Mouse (Mus musculus) kidney, embryonic 15.5 days (tissue): ENCODE measurements at regions not wholly inside any gene's neighbourhood (a gene's known extent, or its start where the extent isn't known, plus 50 kb on each side); places are given as distances from the start of the nearest gene placed in this dataset.
A peak's percentile ranks its signal among the peaks of the same experiment; 100 is the strongest.

Experiments
- ATAC-seq: fragments of 200-750 bp; cut with Nextera tagmentation; replicated peaks from 2 replicates; pipeline ENCODE4 v1.8.0; 2017; ENCODE audit warnings: moderate TSS enrichment; ENCODE audit not compliant: low FRiP score
- H3K27ac ChIP-seq: fragments of 300-500 bp; sonication (generic); 2 replicates; pipeline ENCODE4 v1.5.1; 2015; ENCODE audit warnings: mild to moderate bottlenecking, inconsistent platforms
- H3K27me3 ChIP-seq: fragments of 300-500 bp; sonication (generic); 2 replicates; pipeline ENCODE4 v1.6.1; 2015; ENCODE audit warnings: inconsistent platforms
- H3K36me3 ChIP-seq: fragments of 300-500 bp; sonication (generic); 2 replicates; pipeline ENCODE4 v1.6.1; 2015; ENCODE audit warnings: inconsistent platforms
- H3K4me1 ChIP-seq: fragments of 300-500 bp; sonication (generic); 2 replicates; pipeline ENCODE4 v1.6.1; 2015; ENCODE audit warnings: inconsistent platforms
- H3K4me2 ChIP-seq: fragments of 300-500 bp; sonication (generic); 2 replicates; pipeline ENCODE4 v1.6.1; 2015; ENCODE audit warnings: moderate library complexity, mild to moderate bottlenecking, inconsistent platforms
- H3K4me3 ChIP-seq: fragments of 300-500 bp; sonication (generic); replicated peaks from 2 replicates; pipeline ENCODE4 v1.5.1; 2015; ENCODE audit warnings: mild to moderate bottlenecking, inconsistent platforms
- H3K9ac ChIP-seq: fragments of 300-500 bp; sonication (generic); 2 replicates; pipeline ENCODE4 v1.6.1; 2015; ENCODE audit warnings: mild to moderate bottlenecking, inconsistent platforms
- H3K9me3 ChIP-seq: fragments of 300-500 bp; sonication (generic); replicated peaks from 2 replicates; pipeline ENCODE4 v1.6.1; 2016; ENCODE audit warnings: inconsistent platforms
- WGBS: fragments of 180-500 bp; shearing (Covaris S2); methylation state at CpG from one replicate; pipeline ENCODE4 v1.1.7; 2015; ENCODE audit warnings: mixed read lengths; 5-methylcytosine and 5-hydroxymethylcytosine counted together

- peak; percentile 58; the same call in 1 of the 2 replicates for ATAC-seq
- H3K9me3 ChIP-seq, result peaks cover 2% of the 10 kb centered on the region; the same call in 1 of the 2 replicates
Measured at GRCm38 (mm10) chr9:61470815-61471505, 98.8 kb downstream of the Tle3 start.

DNA sequence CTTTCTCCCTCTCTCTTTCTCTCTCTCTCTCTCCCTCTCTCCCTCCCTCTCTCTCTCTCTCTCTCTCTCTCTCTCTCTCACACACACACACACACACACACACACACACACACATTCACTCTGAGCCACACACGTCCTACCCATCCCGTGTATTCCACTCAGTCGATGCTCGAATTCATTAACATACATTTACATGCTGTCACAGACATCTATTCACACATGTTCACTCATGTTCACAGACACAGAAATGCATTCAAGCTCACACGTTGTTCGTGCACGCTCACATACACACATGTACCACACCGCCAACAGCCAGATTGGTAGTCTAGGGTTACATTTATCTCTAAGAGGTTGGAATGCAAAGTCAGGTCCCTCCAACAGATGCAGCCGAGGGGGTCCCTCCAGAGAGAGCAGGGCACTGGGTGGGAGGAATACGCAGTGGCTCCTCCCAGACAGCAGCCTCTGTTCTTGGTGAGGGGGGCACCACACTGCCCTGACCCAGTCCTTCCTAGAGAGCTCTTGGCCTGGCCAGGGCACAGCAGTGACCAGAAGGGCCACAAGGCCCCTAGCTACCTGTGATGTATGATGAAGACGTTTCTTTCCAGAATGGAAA lies 96.8 kb downstream of the Tle3 start:
- H3K4me1 ChIP-seq, result peaks cover 31% of the 10 kb centered on the region
- 55% methylated on average over 11 of the region's 11 CpGs for WGBS
- no peaks in the 10 kb centered on the region; the same call in 1 of the 2 replicates for H3K36me3 ChIP-seq
- H3K27me3 ChIP-seq, result no peaks in the 10 kb centered on the region; the same call in 1 of the 2 replicates
- H3K4me2 ChIP-seq, result no peak overlapping the region
- no peak; the same call in 1 of the 2 replicates for ATAC-seq
- no peak overlapping the region for H3K27ac ChIP-seq
- peaks cover 7% of the 10 kb centered on the region; the same call in 1 of the 2 replicates for H3K9me3 ChIP-seq
- H3K4me3 ChIP-seq, result no peak overlapping the region
- no peak overlapping the region for H3K9ac ChIP-seq

More at GRCm38 (mm10) chr9:61470815-61471505, 98.8 kb downstream of the Tle3 start:
- H3K9ac ChIP-seq, result no peak overlapping the region
- no peak overlapping the region for H3K4me3 ChIP-seq
- H3K36me3 ChIP-seq, result no peaks in the 10 kb centered on the region
- no peak overlapping the region for H3K4me2 ChIP-seq
- no peaks in the 10 kb centered on the region; the same call in 1 of the 2 replicates for H3K27me3 ChIP-seq
- WGBS, result 43% methylated on average over 6 of the region's 6 CpGs
- peak overlapping the region; percentile 59 for H3K27ac ChIP-seq
- peaks cover 31% of the 10 kb centered on the region for H3K4me1 ChIP-seq

- H3K4me1 ChIP-seq, result peaks cover 31% of the 10 kb centered on the region
- H3K9me3 ChIP-seq, result peaks cover 7% of the 10 kb centered on the region; the same call in 1 of the 2 replicates
- H3K9ac ChIP-seq, result no peak overlapping the region
- H3K36me3 ChIP-seq, result no peaks in the 10 kb centered on the region; the same call in 1 of the 2 replicates
- H3K27me3 ChIP-seq, result no peaks in the 10 kb centered on the region
- H3K4me2 ChIP-seq, result no peak overlapping the region
- ATAC-seq, result peak; percentile 69; the same call in 1 of the 2 replicates
- H3K27ac ChIP-seq, result no peak overlapping the region
- no peak overlapping the region for H3K4me3 ChIP-seq
- WGBS, result 21% methylated on average over 6 of the region's 6 CpGs
Measured at GRCm38 (mm10) chr9:61468368-61468848, 96.2 kb downstream of the Tle3 start.
